Mouse (Mus musculus): ENCODE measurements around the gene Dst. TPM values are rescaled to one million over a fixed set of nuclear protein-coding genes. Genes with fewer than 3 reads are reported as not detected.
A peak's percentile ranks its signal among the peaks of the same experiment; 100 is the strongest.

Dst gene
- total and polyA plus RNA-seq, 3 experiments: 66.7 to 404 (median 334) TPM

GRCm38 (mm10) chr1:33898373-33898772 is 9.7 kb upstream of the Dst start:
- 92% methylated on average over 6 of the region's 6 CpGs for WGBS
- Histone ChIP-seq H3K27me3 (ENCODE audit: control insufficient read depth, insufficient read depth, low read length) (no peaks in the 10 kb centered on the region), H3K4me1 (ENCODE audit: control insufficient read depth, insufficient read depth, low read length) (no peaks in the 10 kb centered on the region; the same call in 1 of the 2 replicates), H3K79me2 (replicated peaks; ENCODE audit: control insufficient read depth, insufficient read depth, low read length) (no peaks in the 10 kb centered on the region), H3K27ac (no peak overlapping the region), H3K36me3 (ENCODE audit: control insufficient read depth, insufficient read depth, low read length) (no peaks in the 10 kb centered on the region), H3K9ac (ENCODE audit: low read depth, low read length) (no peak overlapping the region), H3K4me3 (no peak overlapping the region)
- TF ChIP-seq EP300 (IDR thresholded peaks at IDR 0.05; ENCODE audit: insufficient read depth, low read depth, low read length): no peak
- no peak for TF ChIP-seq CTCF (IDR thresholded peaks at IDR 0.05)
- TF ChIP-seq POLR2A (IDR thresholded peaks at IDR 0.05; ENCODE audit: insufficient read depth, low read depth, low read length): no peak
- DNase-seq: no peak
- intact Hi-C loops (cut with DNase I): loop anchor here (10.0 kb wide), 1 partner anchor 266 kb away; no protein-coding TSS in a partner anchor

DNA sequence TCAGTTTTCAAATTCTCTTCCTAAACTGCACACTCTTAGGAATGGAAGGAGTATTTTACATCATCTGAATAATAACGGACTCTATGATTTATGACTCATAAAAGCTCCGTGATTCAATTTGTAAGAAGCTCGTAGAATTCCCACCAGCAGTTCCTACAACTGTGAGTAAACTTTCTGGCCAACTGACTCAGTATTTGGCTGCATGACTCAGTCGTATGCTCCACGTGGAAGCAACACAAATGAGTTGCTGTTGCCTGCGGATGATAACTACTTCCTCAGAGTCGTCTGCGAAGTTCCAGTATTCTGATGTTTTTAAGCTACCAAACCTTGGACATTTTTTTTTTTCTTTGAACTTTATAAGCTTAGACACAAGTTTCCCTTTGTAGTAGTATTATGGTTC is 7.8 kb upstream of the Dst start:
- H3K4me1 ChIP-seq (ENCODE audit: control insufficient read depth, insufficient read depth, low read length): no peaks in the 10 kb centered on the region; the same call in none of the 2 replicates
- no peaks in the 10 kb centered on the region for H3K27me3 ChIP-seq (ENCODE audit: control insufficient read depth, insufficient read depth, low read length)
- WGBS: 59% methylated on average over 8 of the region's 8 CpGs
- peak in 1 of 2 experiments; percentile 36 for DNase-seq
- H3K27ac ChIP-seq: no peak overlapping the region
- no peaks in the 10 kb centered on the region for H3K36me3 ChIP-seq (ENCODE audit: control insufficient read depth, insufficient read depth, low read length)
- H3K79me2 ChIP-seq (replicated peaks; ENCODE audit: control insufficient read depth, insufficient read depth, low read length): no peaks in the 10 kb centered on the region
- TF ChIP-seq POLR2A (IDR thresholded peaks at IDR 0.05; ENCODE audit: insufficient read depth, low read depth, low read length) (no peak), CTCF (IDR thresholded peaks at IDR 0.05) (no peak), EP300 (IDR thresholded peaks at IDR 0.05; ENCODE audit: insufficient read depth, low read depth, low read length) (no peak)
- intact Hi-C loops (cut with DNase I): no loop called here
- no peak overlapping the region for H3K4me3 ChIP-seq
- no peak overlapping the region for H3K9ac ChIP-seq (ENCODE audit: low read depth, low read length)

GRCm38 (mm10) chr1:33903587-33903986 is 4.4 kb upstream of the Dst start:
- DNase-seq: peak; percentile 34 to 39
- TF ChIP-seq EP300 (IDR thresholded peaks at IDR 0.05; ENCODE audit: insufficient read depth, low read depth, low read length): no peak
- no peak for TF ChIP-seq POLR2A (IDR thresholded peaks at IDR 0.05; ENCODE audit: insufficient read depth, low read depth, low read length)
- TF ChIP-seq CTCF (IDR thresholded peaks at IDR 0.05): no peak
- peak overlapping the region; percentile 2; the same call in 1 of the 2 replicates for H3K4me3 ChIP-seq
- H3K9ac ChIP-seq (ENCODE audit: low read depth, low read length): no peak overlapping the region
- peak overlapping the region; percentile 26; the same call in 1 of the 2 replicates for H3K27ac ChIP-seq
- H3K4me1 ChIP-seq (ENCODE audit: control insufficient read depth, insufficient read depth, low read length): no peaks in the 10 kb centered on the region; the same call in none of the 2 replicates
- WGBS: 21% methylated on average over 9 of the region's 9 CpGs
- H3K79me2 ChIP-seq (replicated peaks; ENCODE audit: control insufficient read depth, insufficient read depth, low read length): no peaks in the 10 kb centered on the region
- H3K36me3 ChIP-seq (ENCODE audit: control insufficient read depth, insufficient read depth, low read length): no peaks in the 10 kb centered on the region
- intact Hi-C loops (cut with DNase I): no loop called here
- H3K27me3 ChIP-seq (ENCODE audit: control insufficient read depth, insufficient read depth, low read length): no peaks in the 10 kb centered on the region; the same call in 1 of the 2 replicates

- no peaks in the 10 kb centered on the region for H3K36me3 ChIP-seq (ENCODE audit: control insufficient read depth, insufficient read depth, low read length)
- H3K27me3 ChIP-seq (ENCODE audit: control insufficient read depth, insufficient read depth, low read length): no peaks in the 10 kb centered on the region; the same call in 1 of the 2 replicates
- TF ChIP-seq POLR2A (IDR thresholded peaks at IDR 0.05; ENCODE audit: insufficient read depth, low read depth, low read length) (no peak), CTCF (IDR thresholded peaks at IDR 0.05) (no peak), EP300 (IDR thresholded peaks at IDR 0.05; ENCODE audit: insufficient read depth, low read depth, low read length) (no peak)
- no peaks in the 10 kb centered on the region for H3K79me2 ChIP-seq (replicated peaks; ENCODE audit: control insufficient read depth, insufficient read depth, low read length)
- H3K27ac ChIP-seq: no peak overlapping the region
- DNase-seq: no peak
- 52% methylated on average over 10 of the region's 10 CpGs for WGBS
- intact Hi-C loops (cut with DNase I): loop anchor here (5.0 kb wide), 1 partner anchor 41 kb away; no protein-coding TSS in a partner anchor
- H3K4me3 ChIP-seq: no peak overlapping the region
- H3K4me1 ChIP-seq (ENCODE audit: control insufficient read depth, insufficient read depth, low read length): no peaks in the 10 kb centered on the region; the same call in none of the 2 replicates
- no peak overlapping the region for H3K9ac ChIP-seq (ENCODE audit: low read depth, low read length)
Observed at GRCm38 (mm10) chr1:33906216-33906615, 1.8 kb upstream of the Dst start.

GRCm38 (mm10) chr1:33906927-33907326 is 1.1 kb upstream of the Dst start:
- intact Hi-C loops (cut with DNase I): loop anchor here (5.0 kb wide), 1 partner anchor 40 kb away; no protein-coding TSS in a partner anchor
- H3K79me2 ChIP-seq (replicated peaks; ENCODE audit: control insufficient read depth, insufficient read depth, low read length): no peaks in the 10 kb centered on the region
- H3K4me1 ChIP-seq (ENCODE audit: control insufficient read depth, insufficient read depth, low read length): no peaks in the 10 kb centered on the region; the same call in none of the 2 replicates
- H3K36me3 ChIP-seq (ENCODE audit: control insufficient read depth, insufficient read depth, low read length): no peaks in the 10 kb centered on the region
- DNase-seq: peak in 1 of 2 experiments; percentile 40
- H3K4me3 ChIP-seq: peak overlapping the region; percentile 60
- 16% methylated on average over 20 of the region's 20 CpGs for WGBS
- H3K27ac ChIP-seq: peak overlapping the region; percentile 33; the same call in 1 of the 2 replicates
- peak overlapping the region; percentile 28; the same call in 1 of the 2 replicates for H3K9ac ChIP-seq (ENCODE audit: low read depth, low read length)
- H3K27me3 ChIP-seq (ENCODE audit: control insufficient read depth, insufficient read depth, low read length): no peaks in the 10 kb centered on the region; the same call in 1 of the 2 replicates
- no peak for TF ChIP-seq POLR2A (IDR thresholded peaks at IDR 0.05; ENCODE audit: insufficient read depth, low read depth, low read length)
- TF ChIP-seq CTCF (IDR thresholded peaks at IDR 0.05): peak; percentile 29; the same call in 1 of the 2 replicates
- TF ChIP-seq EP300 (IDR thresholded peaks at IDR 0.05; ENCODE audit: insufficient read depth, low read depth, low read length): no peak
